Mouse (Mus musculus) neural tube, embryonic 13.5 days (tissue): ENCODE data around the gene Ttll8. TPM values are rescaled to one million over a fixed set of nuclear protein-coding genes. Genes with fewer than 3 reads are reported as not detected.

ENCODE experiments used
- ATAC-seq: fragments of 200-750 bp; cut with Nextera tagmentation; 2 replicates; pipeline ENCODE4 v1.8.0; 2017; ENCODE audit warnings: low read depth, mild to moderate bottlenecking, moderate TSS enrichment, moderate library complexity
- H3K27ac ChIP-seq: fragments of 300-500 bp; sonication (generic); replicated peaks from 2 replicates; pipeline ENCODE4 v1.5.1; 2015; ENCODE audit warnings: moderate library complexity, mild to moderate bottlenecking, inconsistent platforms
- H3K27me3 ChIP-seq: fragments of 300-500 bp; sonication (generic); 2 replicates; pipeline ENCODE4 v1.6.1; 2015; ENCODE audit warnings: mild to moderate bottlenecking, inconsistent platforms
- H3K36me3 ChIP-seq: fragments of 300-500 bp; sonication (generic); 2 replicates; pipeline ENCODE4 v1.6.1; 2015; ENCODE audit warnings: mild to moderate bottlenecking, inconsistent platforms
- H3K4me1 ChIP-seq: fragments of 300-500 bp; sonication (generic); replicated peaks from 2 replicates; pipeline ENCODE4 v1.6.1; 2015; ENCODE audit warnings: inconsistent platforms
- H3K4me2 ChIP-seq: fragments of 300-500 bp; sonication (generic); 2 replicates; pipeline ENCODE4 v1.6.1; 2015; ENCODE audit warnings: inconsistent platforms, mild to moderate bottlenecking, moderate library complexity
- H3K4me3 ChIP-seq: fragments of 300-500 bp; sonication (generic); 2 replicates; pipeline ENCODE4 v1.5.1; 2015; ENCODE audit warnings: mild to moderate bottlenecking, inconsistent platforms
- H3K9ac ChIP-seq: fragments of 300-500 bp; sonication (generic); 2 replicates; pipeline ENCODE4 v1.6.1; 2015; ENCODE audit warnings: moderate library complexity, mild to moderate bottlenecking, inconsistent platforms
- H3K9me3 ChIP-seq: fragments of 300-500 bp; sonication (generic); 2 replicates; pipeline ENCODE4 v1.6.1; 2016; ENCODE audit warnings: inconsistent platforms
- WGBS: fragments of 180-500 bp; shearing (Covaris S2); methylation state at CpG from one replicate; pipeline ENCODE4 v1.1.7; 2015; 5-methylcytosine and 5-hydroxymethylcytosine counted together
- polyA plus RNA-seq: library from polyadenylated mRNA; unstranded; fragments of >200 nt; fragmentation: Nextera tagmentation; extraction: Ambion mirVana; gene quantifications from 2 replicates; pipeline ENCODE4 v1.2.1, GENCODE M21; 2015

Gene Ttll8
- polyA plus RNA-seq, 1 experiment from 2014 or later: not detected

DNA sequence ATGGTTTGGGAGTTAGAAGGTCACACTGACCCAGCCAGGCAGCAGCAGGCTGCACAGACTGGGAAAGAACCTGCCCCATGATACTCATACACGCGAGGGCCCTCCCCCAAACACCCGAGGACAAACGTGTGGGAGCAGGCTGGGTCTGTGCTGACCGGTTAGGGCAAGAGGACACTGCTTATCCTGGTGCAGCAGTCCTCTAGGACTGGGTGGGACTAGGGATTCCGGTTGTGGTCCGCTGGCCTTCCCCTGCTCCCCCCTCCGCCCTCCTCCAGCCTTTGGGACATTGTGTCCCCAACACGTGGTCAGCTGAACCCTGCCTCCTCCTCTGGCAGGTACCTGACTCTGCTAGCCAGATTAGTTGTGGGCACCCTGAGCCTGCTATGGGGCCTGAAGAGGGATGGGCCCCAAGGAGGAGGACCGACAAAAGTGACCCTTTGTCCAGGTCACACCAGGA is 78.6 kb downstream of the Ttll8 start:
- no peaks in the 10 kb centered on the region for H3K9me3 ChIP-seq
- H3K4me3 ChIP-seq: no peak overlapping the region
- 42% methylated on average over 10 of the region's 10 CpGs for WGBS
- H3K27ac ChIP-seq: no peak overlapping the region
- peaks cover 4% of the 10 kb centered on the region; the same call in 1 of the 2 replicates for H3K27me3 ChIP-seq
- ATAC-seq: no peak
- H3K4me1 ChIP-seq: 0 out of 2 replicates have a peak, but pooled peaks cover 8% of the 10 kb centered on the region
- H3K36me3 ChIP-seq: no peaks in the 10 kb centered on the region
- H3K4me2 ChIP-seq: no peak overlapping the region
- H3K9ac ChIP-seq: no peak overlapping the region

DNA sequence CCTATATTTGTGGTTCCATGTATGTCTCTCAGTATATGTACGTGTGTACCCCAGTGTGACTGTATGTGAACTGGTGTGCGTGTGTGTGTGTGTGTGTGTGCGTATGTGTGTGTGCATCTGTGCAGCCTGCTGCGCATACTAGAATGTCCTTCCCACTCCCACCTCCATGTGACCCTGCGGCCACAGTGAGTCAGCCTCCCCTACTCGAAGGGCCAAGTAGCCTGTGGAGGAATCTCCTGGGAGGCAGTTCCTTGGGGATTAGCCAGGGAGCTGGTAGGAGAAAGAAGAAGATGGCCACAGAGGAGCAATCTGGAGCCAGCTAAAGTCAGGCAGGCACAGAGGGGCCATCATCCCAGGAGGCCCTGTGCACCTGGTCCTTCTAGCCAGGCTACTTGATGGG is 79.7 kb downstream of the Ttll8 start:
- 0 out of 2 replicates have a peak, but pooled peaks cover 8% of the 10 kb centered on the region for H3K4me1 ChIP-seq
- H3K36me3 ChIP-seq: no peaks in the 10 kb centered on the region
- H3K27ac ChIP-seq: no peak overlapping the region
- no peak overlapping the region for H3K4me2 ChIP-seq
- no peak overlapping the region for H3K4me3 ChIP-seq
- no peak overlapping the region for H3K9ac ChIP-seq
- no peak for ATAC-seq
- WGBS: 93% methylated on average over 6 of the region's 6 CpGs
- H3K27me3 ChIP-seq: peaks cover 4% of the 10 kb centered on the region; the same call in 1 of the 2 replicates
- H3K9me3 ChIP-seq: no peaks in the 10 kb centered on the region

DNA sequence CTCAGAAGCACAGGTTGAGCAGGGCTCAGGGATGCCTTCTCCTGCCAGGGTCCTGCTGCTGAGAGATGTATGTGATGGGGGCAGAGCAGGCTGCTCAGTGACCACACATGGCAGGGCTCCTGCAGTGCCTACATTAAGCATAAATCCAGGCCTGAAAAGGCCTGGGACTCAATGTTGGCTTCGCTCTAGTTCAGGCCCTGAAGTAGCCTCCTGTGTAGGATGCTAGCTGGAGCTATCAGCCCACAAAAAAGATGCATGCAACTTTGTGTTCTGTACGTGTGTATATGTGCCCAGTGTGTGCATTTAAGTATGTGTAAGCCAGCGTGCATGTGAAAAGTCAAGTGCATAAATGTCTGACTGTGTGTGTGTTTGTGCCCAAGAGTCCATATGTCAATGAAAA is 80.2 kb downstream of the Ttll8 start:
- peaks cover 4% of the 10 kb centered on the region; the same call in 1 of the 2 replicates for H3K27me3 ChIP-seq
- no peak overlapping the region for H3K4me3 ChIP-seq
- no peak overlapping the region for H3K4me2 ChIP-seq
- no peaks in the 10 kb centered on the region for H3K9me3 ChIP-seq
- no peaks in the 10 kb centered on the region for H3K36me3 ChIP-seq
- no peak for ATAC-seq
- H3K9ac ChIP-seq: no peak overlapping the region
- H3K4me1 ChIP-seq: 0 out of 2 replicates have a peak, but pooled peaks cover 8% of the 10 kb centered on the region
- H3K27ac ChIP-seq: no peak overlapping the region
- 82% methylated on average over 3 of the region's 3 CpGs for whole genome bisulfite sequencing

DNA sequence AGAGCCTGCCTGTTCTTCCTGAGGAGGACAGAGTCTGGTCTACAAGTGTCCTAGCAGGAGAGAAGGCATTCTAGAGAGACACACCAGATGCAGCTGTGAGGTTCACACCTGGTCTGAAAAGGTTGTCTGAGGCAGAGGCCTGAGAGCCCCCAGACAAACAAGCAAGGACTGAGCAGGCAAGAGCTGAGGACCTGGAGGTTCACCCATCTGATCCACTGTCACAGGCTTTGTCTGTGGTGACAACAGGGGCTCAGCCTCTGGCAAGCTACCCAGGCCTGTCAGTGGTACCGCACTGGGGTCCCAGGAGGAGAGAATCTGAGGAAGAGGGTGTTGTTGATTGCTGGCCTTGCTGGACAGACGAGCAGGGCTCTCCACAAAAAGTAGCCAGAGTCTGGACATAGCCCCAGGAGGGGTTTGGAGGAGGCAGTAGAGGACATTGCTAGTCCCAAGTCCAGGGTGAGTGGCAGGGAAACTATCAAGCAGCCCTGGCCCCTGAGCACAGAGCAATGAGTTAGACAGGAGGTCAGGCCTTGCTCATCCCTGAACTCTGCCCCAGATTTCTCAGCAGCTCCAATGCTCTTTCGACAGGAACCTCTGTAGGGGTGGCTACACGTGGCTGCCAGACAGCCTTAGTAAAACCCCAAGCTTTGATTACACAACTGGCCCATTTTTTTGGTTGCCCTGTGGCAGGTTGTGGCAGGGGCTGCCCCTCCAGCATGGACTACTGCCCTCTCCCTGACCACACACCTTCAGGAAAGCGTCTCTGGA is 83.6 kb downstream of the Ttll8 start:
- WGBS: 79% methylated on average over 5 of the region's 5 CpGs
- H3K27ac ChIP-seq: no peak overlapping the region
- no peak for ATAC-seq

DNA sequence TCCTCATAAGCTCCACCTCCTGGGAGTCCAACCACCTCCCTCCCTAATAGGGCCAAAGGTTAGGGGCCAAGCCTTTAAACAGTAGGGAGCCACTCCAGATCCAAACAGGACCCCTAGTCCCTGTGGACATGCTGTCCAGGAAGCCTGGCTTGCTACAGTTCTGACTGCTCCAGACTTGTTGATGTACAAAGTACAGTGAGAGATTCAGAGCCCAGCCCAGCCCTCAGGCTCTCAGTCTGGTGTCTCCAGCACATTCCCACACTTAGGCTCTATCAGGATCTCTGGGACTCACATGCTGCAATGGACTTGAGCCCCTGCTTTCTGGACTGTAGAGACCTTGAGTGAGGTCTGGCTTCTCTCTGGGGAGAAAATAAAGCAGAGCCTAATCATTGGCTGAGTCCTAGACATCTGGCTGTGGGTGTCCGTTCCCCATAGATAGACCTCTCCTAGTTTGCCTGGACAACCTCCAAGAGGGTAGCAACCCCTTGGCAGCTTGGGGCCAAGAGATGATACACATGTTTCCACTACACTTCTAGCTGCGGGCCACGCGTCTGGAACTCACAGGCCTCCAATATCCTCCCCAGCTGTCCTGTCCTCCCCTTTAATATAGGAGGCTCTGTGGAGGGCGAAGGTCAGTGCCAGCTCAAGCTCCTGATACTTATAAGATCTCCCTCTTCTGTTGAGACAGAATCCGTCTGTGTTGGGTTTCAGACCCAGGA is 86.0 kb downstream of the Ttll8 start:
- H3K4me1 ChIP-seq: peaks cover 25% of the 10 kb centered on the region
- H3K9ac ChIP-seq: no peak overlapping the region
- WGBS: 91% methylated on average over 6 of the region's 6 CpGs
- H3K4me2 ChIP-seq: no peak overlapping the region
- no peaks in the 10 kb centered on the region for H3K27me3 ChIP-seq
- no peak overlapping the region for H3K4me3 ChIP-seq
- H3K27ac ChIP-seq: no peak overlapping the region
- no peak for ATAC-seq
- H3K36me3 ChIP-seq: peaks cover 39% of the 10 kb centered on the region
- 0 out of 2 replicates have a peak, but pooled peaks cover 3% of the 10 kb centered on the region for H3K9me3 ChIP-seq

More for the DNA sequence above, 83.6 kb downstream of the Ttll8 start:
- no peaks in the 10 kb centered on the region for H3K27me3 ChIP-seq
- H3K36me3 ChIP-seq: peaks cover 23% of the 10 kb centered on the region
- no peak overlapping the region for H3K4me2 ChIP-seq
- H3K9ac ChIP-seq: no peak overlapping the region
- no peak overlapping the region for H3K4me3 ChIP-seq
- H3K4me1 ChIP-seq: peaks cover 6% of the 10 kb centered on the region; the same call in 1 of the 2 replicates
- H3K9me3 ChIP-seq: 0 out of 2 replicates have a peak, but pooled peaks cover 3% of the 10 kb centered on the region

DNA sequence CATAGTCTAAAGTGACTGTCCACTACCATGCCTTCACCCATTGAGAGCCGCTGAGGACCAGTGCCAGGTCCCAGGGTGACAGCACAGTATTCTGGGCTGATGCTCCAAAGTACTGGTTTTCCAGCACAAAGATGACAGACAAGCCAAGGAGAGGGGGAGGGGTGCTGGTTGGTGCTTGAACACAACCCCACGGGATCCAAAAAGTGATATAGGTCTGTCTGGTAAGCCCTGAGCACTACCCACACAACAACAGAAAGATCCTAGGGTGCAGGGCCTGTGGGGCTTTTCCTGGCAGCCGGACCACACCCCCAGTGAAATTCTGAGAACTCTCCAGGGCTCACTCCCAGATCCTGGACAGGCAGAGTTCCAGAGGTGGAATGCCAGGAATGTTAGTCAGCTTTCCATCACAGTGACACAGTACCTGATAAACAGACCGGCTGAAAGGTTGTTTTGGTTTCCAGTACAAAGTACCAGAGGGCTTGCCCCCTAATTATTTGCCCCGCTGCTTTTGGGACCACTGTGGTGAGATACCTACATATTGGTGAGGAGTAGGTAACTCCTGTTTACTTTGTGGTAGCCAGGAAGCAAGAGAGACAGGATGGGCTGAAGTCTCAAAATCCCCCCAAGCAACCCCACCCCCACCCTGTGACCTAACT is 86.7 kb downstream of the Ttll8 start:
- H3K4me1 ChIP-seq: peaks cover 31% of the 10 kb centered on the region
- no peak overlapping the region for H3K4me3 ChIP-seq
- H3K9ac ChIP-seq: no peak overlapping the region
- no peak overlapping the region for H3K4me2 ChIP-seq
- H3K27me3 ChIP-seq: no peaks in the 10 kb centered on the region
- H3K27ac ChIP-seq: peak overlapping the region; percentile 52; the same call in 1 of the 2 replicates
- 46% methylated on average over 5 of the region's 5 CpGs for WGBS
- H3K36me3 ChIP-seq: peaks cover 39% of the 10 kb centered on the region
- ATAC-seq: no peak
- 0 out of 2 replicates have a peak, but pooled peaks cover 3% of the 10 kb centered on the region for H3K9me3 ChIP-seq

DNA sequence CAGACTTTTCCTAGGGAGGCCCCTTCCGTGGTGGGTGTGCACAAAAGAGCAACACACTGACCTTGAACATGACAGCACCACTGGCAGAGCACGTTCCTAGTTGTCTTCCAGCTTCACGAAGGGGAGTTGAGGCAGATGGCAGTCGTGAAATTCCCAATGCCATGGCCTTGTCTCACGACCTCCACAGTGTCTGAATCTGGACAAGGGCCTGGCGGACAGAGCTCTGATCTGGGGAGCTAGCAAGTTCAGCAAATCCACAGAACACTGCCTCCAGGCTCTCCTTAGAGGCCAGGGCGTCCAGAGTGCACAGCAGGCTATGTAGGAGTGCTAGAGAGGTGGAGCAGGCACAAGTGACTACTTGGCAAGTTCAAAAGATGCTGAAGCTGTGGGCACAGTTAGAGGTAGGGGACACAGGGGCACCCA is 87.3 kb downstream of the Ttll8 start:
- Histone ChIP-seq H3K9me3 (0 out of 2 replicates have a peak, but pooled peaks cover 3% of the 10 kb centered on the region), H3K4me3 (no peak overlapping the region), H3K9ac (no peak overlapping the region), H3K27me3 (no peaks in the 10 kb centered on the region), H3K27ac (0 out of 2 replicates have a peak overlapping the region, but pooled peaks have one; percentile 52), H3K4me2 (no peak overlapping the region), H3K36me3 (peaks cover 39% of the 10 kb centered on the region), H3K4me1 (peaks cover 31% of the 10 kb centered on the region)
- 58% methylated on average over 7 of the region's 7 CpGs for WGBS
- no peak for ATAC-seq

DNA sequence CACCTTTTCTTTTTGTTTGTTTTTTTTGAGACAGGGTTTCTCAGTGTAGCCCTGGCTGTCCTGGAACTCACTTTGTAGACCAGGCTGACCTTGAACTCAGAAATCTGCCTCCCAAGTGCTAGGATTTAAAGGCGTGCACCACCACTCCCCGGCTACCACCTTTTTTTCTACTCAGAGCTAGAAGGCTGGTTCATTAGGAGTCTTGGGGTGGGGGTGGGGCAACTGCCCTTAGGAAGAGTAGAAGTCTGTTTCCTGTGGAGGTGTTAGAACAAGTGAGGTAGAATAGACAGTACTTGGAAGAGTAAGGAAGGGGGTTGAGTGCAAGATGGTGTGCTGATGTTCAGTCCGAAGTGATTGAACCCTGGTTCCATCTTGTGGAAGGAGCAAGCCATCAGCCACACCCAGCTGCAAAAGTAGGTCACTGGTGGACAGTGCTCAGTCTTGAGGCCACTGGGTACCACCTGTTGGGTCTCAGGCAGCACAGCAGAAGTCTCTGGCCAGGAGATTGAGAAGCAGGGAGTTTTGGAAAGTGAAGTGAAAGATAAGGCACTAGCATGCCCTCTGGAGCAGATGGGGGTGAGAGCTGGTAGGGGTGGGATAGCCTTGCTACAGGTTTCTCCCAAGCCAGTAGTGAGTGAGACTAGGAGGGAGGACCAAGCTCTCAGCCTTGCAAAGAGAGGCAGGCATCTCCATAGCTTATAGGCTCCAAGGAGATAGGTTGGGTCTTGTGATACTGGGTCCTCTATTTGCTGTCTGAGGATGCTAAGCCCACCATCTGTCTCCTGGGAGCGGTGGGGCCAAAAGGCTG is 88.1 kb downstream of the Ttll8 start:
- Histone ChIP-seq H3K9me3 (0 out of 2 replicates have a peak, but pooled peaks cover 3% of the 10 kb centered on the region), H3K9ac (no peak overlapping the region), H3K36me3 (peaks cover 39% of the 10 kb centered on the region), H3K4me1 (peaks cover 36% of the 10 kb centered on the region), H3K27me3 (no peaks in the 10 kb centered on the region), H3K4me3 (no peak overlapping the region), H3K27ac (no peak overlapping the region), H3K4me2 (no peak overlapping the region)
- 83% methylated on average over 4 of the region's 4 CpGs for WGBS
- ATAC-seq: no peak

DNA sequence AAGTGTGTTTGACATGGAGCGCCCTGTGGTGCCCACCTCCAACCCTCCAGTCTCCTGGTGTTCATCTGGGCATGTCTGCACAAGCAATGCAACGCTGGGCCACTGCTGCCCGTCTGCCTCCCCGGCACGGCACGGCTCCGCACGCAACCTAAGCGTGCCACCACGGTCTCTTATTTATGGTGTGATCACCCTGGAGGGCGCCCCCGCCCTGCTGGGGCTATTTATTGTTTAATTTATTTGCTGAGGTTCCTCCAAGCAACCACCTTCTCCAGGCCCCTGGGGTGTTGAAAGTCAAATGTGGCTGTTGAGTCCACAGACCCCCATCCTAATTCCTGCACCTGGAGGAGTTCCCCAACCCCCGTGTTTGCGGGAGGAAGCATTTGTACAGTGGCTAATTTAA is 89.2 kb downstream of the Ttll8 start:
- peaks cover 39% of the 10 kb centered on the region for H3K36me3 ChIP-seq
- H3K27ac ChIP-seq: no peak overlapping the region
- H3K4me1 ChIP-seq: peaks cover 36% of the 10 kb centered on the region
- 0 out of 2 replicates have a peak, but pooled peaks cover 3% of the 10 kb centered on the region for H3K9me3 ChIP-seq
- no peak overlapping the region for H3K4me3 ChIP-seq
- 79% methylated on average over 14 of the region's 14 CpGs for WGBS
- peak overlapping the region; percentile 77 for H3K4me2 ChIP-seq
- no peak for ATAC-seq
- no peaks in the 10 kb centered on the region for H3K27me3 ChIP-seq
- no peak overlapping the region; the same call in 1 of the 2 replicates for H3K9ac ChIP-seq

DNA sequence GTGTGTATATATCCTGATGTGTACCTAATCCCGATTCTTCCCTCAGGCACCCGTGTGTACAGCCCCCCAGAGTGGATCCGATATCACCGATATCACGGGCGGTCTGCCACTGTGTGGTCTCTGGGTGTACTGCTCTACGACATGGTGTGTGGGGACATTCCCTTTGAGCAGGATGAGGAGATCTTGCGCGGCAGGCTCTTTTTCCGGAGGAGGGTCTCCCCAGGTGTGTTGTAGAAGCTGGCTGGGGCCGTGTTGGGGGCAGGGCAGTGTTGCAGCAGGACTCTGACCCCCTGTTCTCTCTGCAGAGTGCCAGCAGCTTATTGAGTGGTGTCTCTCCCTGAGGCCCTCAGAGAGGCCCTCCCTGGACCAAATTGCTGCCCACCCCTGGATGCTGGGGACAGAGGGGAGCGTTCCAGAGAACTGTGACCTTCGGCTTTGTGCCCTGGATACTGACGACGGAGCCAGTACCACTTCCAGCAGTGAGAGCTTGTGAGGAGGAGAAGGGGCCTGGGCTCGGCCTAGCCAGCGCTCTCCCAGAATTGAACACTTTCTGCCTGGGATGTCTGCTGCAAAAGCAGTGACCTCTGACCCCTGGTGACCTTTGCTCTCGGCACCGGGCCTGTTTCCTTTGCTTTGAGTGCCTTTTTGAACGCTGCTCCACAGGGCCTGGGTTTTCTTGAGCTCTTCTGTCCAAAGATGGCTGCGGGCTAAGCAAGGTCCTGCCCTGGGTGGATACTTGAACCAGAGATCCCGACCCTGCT is 89.8 kb downstream of the Ttll8 start:
- Histone ChIP-seq H3K27me3 (no peaks in the 10 kb centered on the region), H3K36me3 (peaks cover 39% of the 10 kb centered on the region), H3K4me2 (peak overlapping the region; percentile 77), H3K27ac (peak overlapping the region; percentile 98), H3K4me3 (peak overlapping the region; percentile 94), H3K9ac (peak overlapping the region; percentile 95), H3K9me3 (0 out of 2 replicates have a peak, but pooled peaks cover 3% of the 10 kb centered on the region), H3K4me1 (peaks cover 36% of the 10 kb centered on the region)
- ATAC-seq: peak; percentile 25
- WGBS: 48% methylated on average over 22 of the region's 22 CpGs
